Mouse (Mus musculus) lung, postnatal 4 days (tissue): ENCODE data around the gene Lrrc52.

Source experiments
- DNase-seq, 2 experiments: peaks; one replicate each; pipeline ENCODE4 v3.0.0; 2021

Gene Lrrc52

GRCm38 (mm10) chr1:167434931-167435330, 31.6 kb downstream of the Lrrc52 start:
- no peak for DNase-seq

GRCm38 (mm10) chr1:167430976-167431676, 35.5 kb downstream of the Lrrc52 start:
- no peak for DNase-seq

- DNase-seq = no peak
These were observed 39.9 kb downstream of the Lrrc52 start for GRCm38 (mm10) chr1:167426681-167427080.

GRCm38 (mm10) chr1:167425572-167425971, 41.0 kb downstream of the Lrrc52 start:
- DNase-seq = no peak

- DNase-seq = no peak
These were observed 43.9 kb downstream of the Lrrc52 start for GRCm38 (mm10) chr1:167422501-167423240.

GRCm38 (mm10) chr1:167414846-167415245, 51.7 kb downstream of the Lrrc52 start:
- DNase-seq = peak; percentile 64 to 82

GRCm38 (mm10) chr1:167411991-167412715, 54.4 kb downstream of the Lrrc52 start:
- no peak for DNase-seq

- no peak for DNase-seq
These were observed 57.0 kb downstream of the Lrrc52 start for GRCm38 (mm10) chr1:167409601-167410000.

GRCm38 (mm10) chr1:167405237-167405636, 61.3 kb downstream of the Lrrc52 start:
- DNase-seq = no peak
